Comparison of ENCODE assay signal across 14 mouse cellular contexts in the genomic region with DNA sequence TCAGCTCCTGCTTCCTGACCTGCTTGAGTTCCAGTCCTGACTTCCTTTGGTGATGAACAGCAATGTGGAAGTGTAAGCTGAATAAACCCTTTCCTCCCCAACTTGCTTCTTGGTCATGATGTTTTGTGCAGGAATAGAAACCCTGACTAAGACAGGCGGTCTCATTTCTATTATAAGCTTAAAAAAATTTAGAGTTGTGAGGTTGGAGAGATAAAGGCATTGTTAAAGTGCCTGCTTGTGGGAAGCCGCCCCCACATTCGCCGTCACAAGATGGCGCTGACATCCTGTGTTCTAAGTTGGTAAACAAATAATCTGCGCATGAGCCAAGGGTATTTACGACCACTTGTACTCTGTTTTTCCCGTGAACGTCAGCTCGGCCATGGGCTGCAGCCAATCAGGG. TPM values are rescaled to one million over a fixed set of nuclear protein-coding genes. Genes with fewer than 3 reads are reported as not detected.
"Had no signal": no experiment of that assay in that cellular context is flagged by ENCODE, and none has a peak within 500 bp of the region (broad histone marks: within the 10 kb centered on the region; RNA-seq: fewer than 3 reads in every experiment).

No protein-coding gene starts in this region.

RNA-seq across cellular contexts. Expression of a gene that starts 13.9 kb away (rescaled TPM):
- polyA plus RNA-seq: limb, embryonic 12.5 days; neural tube, embryonic 13.5 days had no signal

RNA-seq across cellular contexts. Expression of a gene that starts 21.9 kb away (rescaled TPM):
- total RNA-seq: layer of hippocampus, adult 18-20 months; layer of hippocampus, postnatal 14 days; left cerebral cortex, adult 8-10 months; left cerebral cortex, postnatal 14 days; left cerebral cortex, postnatal 4 days; megakaryocyte progenitor cell, adult 5-6 weeks; megakaryocyte-erythroid progenitor cell, adult 5-6 weeks; neutrophil, adult 5-6 weeks had no signal
- polyA plus RNA-seq: limb, embryonic 12.5 days; midbrain, embryonic 12.5 days; midbrain, embryonic 15.5 days; neural tube, embryonic 13.5 days; spleen, adult 2 months; thymus, adult 2 months had no signal
